Mouse (Mus musculus) liver, embryonic 14.5 days (tissue): ENCODE results near the gene Mab21l3. TPM values are rescaled to one million over a fixed set of nuclear protein-coding genes. Genes with fewer than 3 reads are reported as not detected.
A peak's percentile ranks its signal among the peaks of the same experiment; 100 is the strongest.

Experiments used
- ATAC-seq: fragments of 200-750 bp; cut with Nextera tagmentation; 2 replicates; pipeline ENCODE4 v1.8.0; 2017; ENCODE audit warnings: moderate number of reproducible peaks, mild to moderate bottlenecking, moderate library complexity; ENCODE audit not compliant: insufficient read depth
- DNase-seq, 3 experiments: peaks; one replicate each; pipeline ENCODE4 v3.0.0-alpha.2; 2012 to 2013; ENCODE audit warnings: low read depth in 3 of 3, low spot score in 3 of 3
- H3K27ac ChIP-seq: fragments of 300-500 bp; sonication (generic); 2 replicates; pipeline ENCODE4 v1.5.1; 2014; ENCODE audit warnings: moderate library complexity, mild to moderate bottlenecking, control low read depth, inconsistent platforms
- H3K27me3 ChIP-seq: fragments of 300-500 bp; sonication (generic); 2 replicates; pipeline ENCODE4 v1.6.1; 2014; ENCODE audit warnings: mild to moderate bottlenecking, low read length, moderate library complexity; ENCODE audit not compliant: control insufficient read depth, insufficient read depth
- H3K36me3 ChIP-seq: fragments of 300-500 bp; sonication (generic); replicated peaks from 2 replicates; pipeline ENCODE4 v1.6.1; 2014; ENCODE audit warnings: low read depth; ENCODE audit not compliant: control insufficient read depth, insufficient read depth
- H3K4me1 ChIP-seq, 2 experiments: fragments of 200-500 bp in 1 of 2; fragments of 300-500 bp in 1 of 2; sonication (generic) in 1 of 2; replicated peaks; 2 replicates each; pipeline ENCODE4 v1.6.1; 2012 to 2014; ENCODE audit warnings: antibody characterized with exemption in 1 of 2, inconsistent platforms in 1 of 2, low read length in 1 of 2; ENCODE audit not compliant: control insufficient read depth in 2 of 2, insufficient read depth in 2 of 2
- H3K4me2 ChIP-seq: fragments of 300-500 bp; sonication (generic); 2 replicates; pipeline ENCODE4 v1.6.1; 2014; ENCODE audit warnings: low read depth, mild to moderate bottlenecking, control low read depth, moderate library complexity
- H3K4me3 ChIP-seq, 2 experiments: fragments of 200-500 bp in 1 of 2; fragments of 300-500 bp in 1 of 2; sonication (generic) in 1 of 2; 2 replicates each; pipeline ENCODE4 v1.5.1; 2012 to 2014; ENCODE audit warnings: low read depth in 2 of 2, low read length in 2 of 2, mild to moderate bottlenecking in 2 of 2, control low read depth in 1 of 2, inconsistent platforms in 1 of 2, moderate library complexity in 1 of 2; ENCODE audit not compliant: insufficient read depth in 1 of 2
- H3K9ac ChIP-seq: fragments of 300-500 bp; sonication (generic); replicated peaks from 2 replicates; pipeline ENCODE4 v1.6.1; 2014; ENCODE audit warnings: mild to moderate bottlenecking, control low read depth, moderate library complexity
- H3K9me3 ChIP-seq: fragments of 300-500 bp; sonication (generic); 2 replicates; pipeline ENCODE4 v1.6.1; 2016; ENCODE audit warnings: low read length, mixed read lengths; ENCODE audit not compliant: control insufficient read depth
- CTCF ChIP-seq: IDR thresholded peaks from 2 replicates; pipeline ENCODE4 v1.5.1; 2016; ENCODE audit warnings: antibody characterized with exemption, low read depth, control low read depth
- EP300 ChIP-seq: IDR thresholded peaks from 2 replicates; pipeline ENCODE4 v1.6.1; 2016; ENCODE audit warnings: antibody characterized with exemption, low read depth
- WGBS: fragments of 180-500 bp; shearing (Covaris S2); extraction: QIAGEN DNeasy Blood & Tissue Kit; methylation state at CpG from one replicate; pipeline ENCODE4 v1.1.7; 2014; ENCODE audit not compliant: insufficient replicate concordance; 5-methylcytosine and 5-hydroxymethylcytosine counted together
- polyA plus RNA-seq, 2 experiments: library from polyadenylated mRNA; depleted of rRNA in 1 of 2; stranded (reverse) in 1 of 2; unstranded in 1 of 2; fragments of >200 nt; fragmentation: Nextera tagmentation in 1 of 2; extraction: Ambion mirVana in 1 of 2; gene quantifications; 2 replicates each; pipeline versions ENCODE4 v1.2.1 to v1.2.3; 2012 to 2014

Mab21l3 gene
- 0.01 and 0.02 TPM in 2 replicates for polyA plus RNA-seq (2012; rRNA removed)
- polyA plus RNA-seq (2014; fragmentation: Nextera tagmentation; extraction: Ambion mirVana), result not detected in 2 replicates

DNA sequence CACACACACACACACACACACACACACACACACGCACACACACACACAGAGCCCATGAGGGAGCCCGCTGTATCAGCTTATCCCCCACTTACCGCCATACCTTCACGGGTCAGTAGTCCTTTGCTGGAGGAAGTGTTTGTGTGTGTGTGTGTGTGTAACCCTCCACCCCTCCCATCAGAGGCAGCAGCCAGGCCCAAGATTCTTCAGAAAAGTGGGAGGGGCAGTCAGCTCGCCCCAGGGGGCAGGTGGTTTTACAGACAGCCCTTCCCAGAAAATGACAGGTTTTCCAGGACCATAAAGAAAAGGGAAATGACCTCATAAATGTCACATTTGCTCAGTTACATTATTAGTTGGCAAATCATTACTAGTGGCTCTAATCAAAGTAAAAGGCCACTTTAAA, at the start of gene Mab21l3:
Mab21l3 (minus strand) TSS at position 144 of the 400 bp plus-strand sequence.
- H3K4me1 ChIP-seq, result 0 out of 4 replicates have a peak, but pooled peaks cover 0 to 2% of the 10 kb centered on the region in 2 experiments
- H3K4me3 ChIP-seq, result no peak within 1 kb of the TSS
- no peak for TF ChIP-seq CTCF
- TF ChIP-seq EP300, result no peak
- DNase-seq (no peak), ATAC-seq (no peak)
- H3K9ac ChIP-seq, result no peak within 1 kb of the TSS
- H3K4me2 ChIP-seq, result no peak within 1 kb of the TSS
- H3K9me3 ChIP-seq, result no peaks in the 10 kb centered on the region
- no peaks in the 10 kb centered on the region for H3K36me3 ChIP-seq
- H3K27ac ChIP-seq, result no peak within 1 kb of the TSS
- 67% methylated on average over 5 of the region's 5 CpGs for WGBS
- H3K27me3 ChIP-seq, result no peaks in the 10 kb centered on the region

DNA sequence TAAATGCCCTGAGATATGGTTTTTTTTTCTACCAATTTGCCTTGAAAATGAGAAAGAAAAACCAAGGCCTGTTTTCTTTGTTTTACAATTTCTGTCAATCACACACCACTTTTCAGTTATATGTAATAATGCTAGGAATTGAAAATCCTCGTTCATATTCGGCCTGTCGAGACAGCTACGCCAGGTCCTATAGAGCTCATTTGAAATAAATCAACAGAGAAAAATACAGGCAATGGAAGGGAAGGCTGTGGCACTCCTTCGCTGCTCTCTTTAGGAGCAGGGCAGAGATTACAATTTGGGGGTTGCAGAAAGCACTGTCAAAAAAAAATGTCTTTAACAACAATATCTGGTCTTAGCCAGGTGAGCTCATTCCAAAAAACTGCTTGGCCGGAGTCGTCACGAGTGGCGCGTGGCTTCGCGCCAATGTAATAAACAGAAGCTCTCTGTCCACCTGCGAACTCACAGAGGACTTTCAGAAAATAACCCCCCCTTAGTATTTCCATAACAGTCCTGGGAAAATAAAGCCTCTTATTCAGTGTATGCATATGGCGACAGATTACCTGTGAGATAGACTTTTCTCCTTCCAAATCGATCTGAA, 48.7 kb upstream of the Mab21l3 start:
- H3K9ac ChIP-seq, result no peak overlapping the region
- no peaks in the 10 kb centered on the region for H3K4me1 ChIP-seq
- H3K27me3 ChIP-seq, result no peaks in the 10 kb centered on the region
- H3K9me3 ChIP-seq, result no peaks in the 10 kb centered on the region
- H3K36me3 ChIP-seq, result no peaks in the 10 kb centered on the region
- H3K4me3 ChIP-seq, result no peak overlapping the region
- TF ChIP-seq CTCF (no peak), EP300 (no peak)
- H3K4me2 ChIP-seq, result no peak overlapping the region
- H3K27ac ChIP-seq, result no peak overlapping the region
- WGBS, result 77% methylated on average over 15 of the region's 15 CpGs
- ATAC-seq (no peak), DNase-seq (no peak)

DNA sequence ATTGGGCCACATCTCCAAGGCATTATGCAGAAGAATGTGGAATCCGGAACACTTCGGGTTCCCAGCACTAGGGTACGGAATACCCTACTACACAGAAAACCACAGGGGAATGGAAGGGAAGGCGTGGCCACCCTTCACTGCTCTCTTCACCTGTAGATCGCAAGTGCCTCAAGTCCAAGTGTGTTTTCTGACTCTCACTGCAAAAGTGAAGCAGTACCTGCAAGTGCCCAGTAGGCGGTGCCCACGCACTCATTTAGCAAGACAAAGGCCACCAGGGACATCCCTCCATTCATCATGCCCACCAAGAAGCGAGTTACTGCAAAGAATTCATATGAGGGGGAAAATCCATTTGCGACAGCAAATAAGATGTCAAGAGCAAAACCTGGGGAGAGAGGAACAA, 48.1 kb upstream of the Mab21l3 start:
- Histone ChIP-seq H3K36me3 (no peaks in the 10 kb centered on the region), H3K9me3 (no peaks in the 10 kb centered on the region), H3K27ac (no peak overlapping the region), H3K4me3 (no peak overlapping the region), H3K9ac (no peak overlapping the region), H3K4me2 (no peak overlapping the region), H3K4me1 (no peaks in the 10 kb centered on the region), H3K27me3 (no peaks in the 10 kb centered on the region)
- ATAC-seq (no peak), DNase-seq (peak; percentile 27 to 41 (median 33))
- WGBS, result 31% methylated on average over 9 of the region's 9 CpGs
- TF ChIP-seq CTCF (peak; percentile 85), EP300 (no peak)

DNA sequence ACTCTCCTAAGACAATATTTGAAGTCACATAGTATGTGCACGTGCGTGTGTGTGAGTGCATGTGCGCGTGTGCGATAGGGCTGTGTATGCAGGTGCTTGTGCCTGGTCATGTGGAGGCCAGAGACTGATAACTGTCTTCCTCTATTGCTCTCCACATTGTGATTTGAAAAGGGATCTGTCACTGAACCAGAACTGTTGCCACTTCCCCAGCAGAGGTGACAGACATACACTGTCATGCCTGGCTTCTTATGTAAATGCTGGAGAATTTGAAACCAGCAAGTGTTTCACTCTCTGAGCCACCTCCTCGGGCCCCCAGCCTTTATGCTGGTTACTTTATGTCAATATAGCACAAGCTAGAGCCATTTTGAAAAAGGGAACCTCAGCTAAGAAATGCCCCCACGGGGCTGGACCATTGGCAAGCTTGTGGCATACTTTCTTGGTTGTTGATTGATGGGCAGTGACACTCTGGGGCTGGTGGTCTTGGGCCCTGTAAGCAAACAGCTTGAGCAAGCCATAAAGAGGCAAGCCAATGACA, 46.7 kb upstream of the Mab21l3 start:
- WGBS, result 64% methylated on average over 7 of the region's 7 CpGs
- no peak overlapping the region for H3K4me2 ChIP-seq
- H3K36me3 ChIP-seq, result no peaks in the 10 kb centered on the region
- TF ChIP-seq EP300 (no peak), CTCF (no peak)
- H3K9me3 ChIP-seq, result no peaks in the 10 kb centered on the region
- ATAC-seq (no peak), DNase-seq (no peak)
- H3K27me3 ChIP-seq, result no peaks in the 10 kb centered on the region
- no peaks in the 10 kb centered on the region for H3K4me1 ChIP-seq
- H3K4me3 ChIP-seq, result no peak overlapping the region
- H3K27ac ChIP-seq, result no peak overlapping the region
- no peak overlapping the region for H3K9ac ChIP-seq

DNA sequence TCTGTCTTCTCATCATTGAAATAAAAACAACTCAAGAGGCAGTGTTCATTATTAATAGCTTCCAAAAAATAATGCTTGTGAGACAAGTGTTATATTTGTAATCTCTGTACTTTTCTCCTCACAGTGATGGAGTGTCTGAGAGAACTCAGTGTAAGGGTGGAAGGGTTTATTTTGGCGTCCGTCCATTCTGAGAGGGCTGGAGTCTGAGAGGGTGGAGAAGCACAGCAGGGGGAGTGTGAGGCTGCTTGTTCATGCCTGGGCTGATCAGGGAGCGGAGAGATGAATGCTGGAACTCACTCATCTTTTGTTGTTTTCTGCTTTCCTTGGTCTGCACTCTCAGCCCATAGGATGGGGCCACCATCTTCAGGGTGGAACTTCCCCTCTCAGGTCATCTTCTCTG, 36.8 kb upstream of the Mab21l3 start:
- no peaks in the 10 kb centered on the region for H3K4me1 ChIP-seq
- no peaks in the 10 kb centered on the region for H3K27me3 ChIP-seq
- ATAC-seq, result no peak
- no peaks in the 10 kb centered on the region for H3K9me3 ChIP-seq
- H3K27ac ChIP-seq, result no peak overlapping the region
- no peak overlapping the region for H3K4me2 ChIP-seq
- WGBS, result 74% methylated on average over 3 of the region's 3 CpGs
- no peak for DNase-seq
- H3K9ac ChIP-seq, result no peak overlapping the region
- H3K4me3 ChIP-seq, result no peak overlapping the region
- TF ChIP-seq EP300, result no peak
- TF ChIP-seq CTCF, result no peak
- H3K36me3 ChIP-seq, result no peaks in the 10 kb centered on the region
